Mouse (Mus musculus): ENCODE data around the gene Cntn5.

GRCm38 (mm10) chr9:10368971-10369370 is 535.6 kb downstream of the Cntn5 start:
- TF ChIP-seq CTCF (conservative IDR thresholded peaks at IDR 0.05 in 1 of 2, IDR thresholded peaks at IDR 0.05 in 1 of 2; ENCODE audit: low read depth in 2 of 2, low read length in 2 of 2) (no peak), JUND (conservative IDR thresholded peaks at IDR 0.05; ENCODE audit: low read depth, low read length) (no peak), POLR2A (IDR thresholded peaks at IDR 0.05; ENCODE audit: low read depth, low read length) (no peak), TCF12 (IDR thresholded peaks at IDR 0.05; ENCODE audit: low read depth, low read length) (no peak), EP300 (IDR thresholded peaks at IDR 0.05; ENCODE audit: low read length) (no peak), MAX (IDR thresholded peaks at IDR 0.05; ENCODE audit: low read length) (no peak), KAT2A (IDR thresholded peaks at IDR 0.05; ENCODE audit: insufficient replicate concordance, low read length) (no peak), UBTF (IDR thresholded peaks at IDR 0.05; ENCODE audit: low read depth, low read length) (no peak)

Data from CH12.LX (cell line).